Mouse (Mus musculus) retina, adult 2 months (tissue): Measurements from ENCODE around the gene Acot1.
"Not testable (repeated sequence)": the region's sequence is repeated elsewhere in the genome, so short reads cannot be mapped to it uniquely, and the experiment has no call there.

Source experiments
- DNase-seq: peaks from one replicate; pipeline ENCODE4 v3.0.0-alpha.2; 2012; ENCODE audit warnings: low read depth, low spot score

Acot1 gene

DNA sequence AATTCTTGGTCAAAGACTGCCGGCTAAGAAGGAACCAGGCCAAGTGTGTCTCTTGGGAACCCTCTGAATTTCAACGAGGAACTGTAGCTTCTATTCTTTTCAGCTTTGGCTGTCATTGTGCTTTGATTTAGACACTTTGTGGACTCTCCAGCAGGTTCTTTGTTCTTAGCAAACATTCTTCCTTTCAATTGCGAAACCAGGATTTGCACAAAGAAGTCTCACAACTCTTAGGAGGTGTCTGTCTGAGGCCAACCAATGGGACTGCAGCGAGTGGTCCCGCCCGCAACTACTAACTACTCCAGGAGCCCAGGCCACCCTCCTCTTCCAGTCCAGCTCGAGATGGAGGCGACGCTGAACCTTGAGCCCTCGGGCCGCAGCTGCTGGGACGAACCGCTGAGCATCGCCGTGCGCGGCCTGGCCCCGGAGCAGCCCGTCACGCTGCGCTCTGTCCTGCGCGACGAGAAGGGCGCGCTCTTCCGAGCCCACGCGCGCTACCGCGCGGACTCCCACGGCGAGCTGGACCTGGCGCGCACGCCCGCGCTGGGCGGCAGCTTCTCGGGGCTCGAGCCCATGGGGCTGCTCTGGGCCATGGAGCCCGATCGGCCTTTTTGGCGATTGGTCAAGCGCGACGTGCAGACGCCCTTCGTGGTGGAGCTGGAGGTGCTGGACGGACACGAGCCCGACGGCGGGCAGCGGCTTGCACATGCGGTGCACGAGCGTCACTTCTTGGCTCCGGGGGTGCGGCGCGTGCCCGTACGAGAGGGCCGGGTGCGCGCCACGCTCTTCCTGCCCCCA lies at the start of gene Acot1:
Gene Acot1 (plus strand): TSS at position 320 of the 795 bp plus-strand sequence.
- DNase-seq, result not testable (repeated sequence)

DNA sequence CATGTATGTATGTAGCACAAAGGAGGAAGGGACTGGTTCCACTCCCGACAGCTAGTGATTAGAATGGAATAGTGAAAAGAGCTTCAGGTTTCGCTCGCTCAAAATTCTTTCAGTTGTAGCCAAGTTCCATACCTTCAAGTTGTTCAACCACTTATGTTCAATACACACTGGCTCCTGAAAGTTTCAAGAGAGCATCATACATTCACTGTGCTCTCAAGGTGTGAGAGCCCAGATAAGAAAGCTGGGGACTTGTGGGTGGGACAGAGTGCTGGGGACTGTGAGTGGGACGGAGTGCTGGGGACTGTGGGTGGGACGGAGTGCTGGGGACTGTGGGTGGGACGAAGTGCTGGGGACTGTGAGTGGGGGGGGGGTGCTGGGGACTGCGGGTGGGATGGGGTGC lies 44.1 kb upstream of the Acot1 start:
- DNase-seq, result no peak

DNA sequence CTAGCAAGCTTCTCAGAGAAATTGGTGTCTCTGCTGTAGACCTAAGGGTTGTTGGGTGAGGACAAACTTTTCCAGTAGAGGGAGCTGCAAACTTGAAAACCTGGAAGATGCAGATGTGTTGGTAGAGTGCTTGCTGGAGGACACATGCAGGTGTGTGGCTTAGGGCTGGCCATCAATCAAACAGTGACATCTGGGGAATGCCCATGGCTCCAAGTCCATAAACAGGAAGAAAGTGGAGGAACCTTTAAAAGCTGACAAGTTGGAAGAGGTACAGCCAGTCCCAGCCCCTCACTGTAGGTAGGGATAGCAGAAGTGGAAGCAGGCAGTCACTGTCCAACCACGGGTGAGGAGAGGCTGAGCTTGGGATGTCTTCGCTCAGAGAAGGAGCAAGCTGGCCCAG lies 37.2 kb upstream of the Acot1 start:
- DNase-seq, result no peak

DNA sequence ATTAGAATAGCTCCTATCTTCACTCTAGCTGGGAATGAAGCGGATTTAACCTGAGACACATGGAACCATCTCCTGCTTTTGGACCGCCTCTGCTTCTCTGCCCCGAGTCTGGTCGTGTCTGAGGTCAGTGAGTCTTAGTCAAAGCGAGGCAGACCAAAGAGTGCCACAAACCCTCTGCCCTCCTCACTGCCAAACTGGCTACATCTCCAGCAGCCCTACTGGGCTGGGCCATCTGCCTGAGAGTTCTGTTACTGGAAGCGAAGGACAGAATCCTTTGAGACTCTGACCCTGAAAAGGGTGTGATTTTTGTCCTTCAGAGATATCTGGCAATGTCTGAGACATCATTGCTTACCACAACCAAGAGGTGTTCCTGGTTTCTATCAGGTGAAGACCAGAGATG lies 30.4 kb upstream of the Acot1 start:
- no peak for DNase-seq

DNA sequence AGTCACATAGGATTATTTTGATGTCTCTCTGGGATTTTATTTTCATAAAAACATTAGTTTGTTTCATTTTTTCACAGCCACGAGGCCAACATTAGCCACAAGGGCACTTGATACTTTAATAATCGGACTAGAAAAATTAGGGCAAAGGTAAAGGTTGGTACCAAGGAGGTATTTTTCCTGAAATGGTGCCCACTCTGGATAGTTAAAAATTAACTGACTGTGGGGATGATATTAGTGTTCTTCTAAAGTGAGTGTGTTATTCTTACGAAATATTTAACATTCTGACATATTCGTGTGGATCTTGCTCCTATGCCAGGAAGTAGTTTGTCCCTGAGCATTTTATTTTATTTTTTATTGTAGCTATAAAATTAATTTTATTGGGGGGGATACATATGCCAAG lies 27.7 kb upstream of the Acot1 start:
- DNase-seq, result no peak

DNA sequence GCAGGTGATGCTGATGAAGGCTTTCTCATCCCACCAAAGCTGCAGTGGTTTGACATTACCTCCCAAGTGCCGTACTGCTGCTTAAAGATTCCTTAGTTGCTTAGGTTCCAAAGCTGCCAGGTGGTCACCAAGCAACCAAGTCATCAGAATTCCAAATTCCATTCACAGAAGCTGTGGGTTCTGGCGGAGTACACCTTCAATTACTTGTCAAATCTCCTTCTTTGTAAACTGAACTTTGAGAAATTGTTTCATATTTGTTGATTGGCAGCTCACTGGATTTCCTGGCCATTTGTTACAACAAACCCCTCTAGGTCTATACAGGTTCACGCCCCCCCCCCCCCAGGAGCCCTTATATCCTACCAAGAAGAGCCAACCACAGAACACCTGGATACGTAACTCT lies 24.5 kb upstream of the Acot1 start, which contains the start of gene Heatr4:
Gene Heatr4 (minus strand): TSS at position 101 of the 400 bp plus-strand sequence.
- DNase-seq, result no peak

DNA sequence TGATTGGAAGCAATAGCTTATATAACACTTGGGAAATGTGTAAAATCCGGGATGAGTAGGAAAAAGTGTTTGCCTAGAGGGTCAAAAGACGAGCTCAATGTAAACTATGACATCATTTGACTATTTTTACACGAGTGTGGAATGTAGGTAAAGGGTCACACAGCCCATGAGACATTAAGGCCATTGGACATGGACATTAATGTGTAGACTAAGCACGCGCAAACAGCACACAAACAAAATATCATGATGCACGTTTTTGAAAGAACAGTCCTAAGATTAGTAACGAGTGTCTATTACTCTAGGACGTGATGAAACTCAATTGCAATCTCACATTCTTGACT lies 22.1 kb upstream of the Acot1 start:
- DNase-seq, result no peak

DNA sequence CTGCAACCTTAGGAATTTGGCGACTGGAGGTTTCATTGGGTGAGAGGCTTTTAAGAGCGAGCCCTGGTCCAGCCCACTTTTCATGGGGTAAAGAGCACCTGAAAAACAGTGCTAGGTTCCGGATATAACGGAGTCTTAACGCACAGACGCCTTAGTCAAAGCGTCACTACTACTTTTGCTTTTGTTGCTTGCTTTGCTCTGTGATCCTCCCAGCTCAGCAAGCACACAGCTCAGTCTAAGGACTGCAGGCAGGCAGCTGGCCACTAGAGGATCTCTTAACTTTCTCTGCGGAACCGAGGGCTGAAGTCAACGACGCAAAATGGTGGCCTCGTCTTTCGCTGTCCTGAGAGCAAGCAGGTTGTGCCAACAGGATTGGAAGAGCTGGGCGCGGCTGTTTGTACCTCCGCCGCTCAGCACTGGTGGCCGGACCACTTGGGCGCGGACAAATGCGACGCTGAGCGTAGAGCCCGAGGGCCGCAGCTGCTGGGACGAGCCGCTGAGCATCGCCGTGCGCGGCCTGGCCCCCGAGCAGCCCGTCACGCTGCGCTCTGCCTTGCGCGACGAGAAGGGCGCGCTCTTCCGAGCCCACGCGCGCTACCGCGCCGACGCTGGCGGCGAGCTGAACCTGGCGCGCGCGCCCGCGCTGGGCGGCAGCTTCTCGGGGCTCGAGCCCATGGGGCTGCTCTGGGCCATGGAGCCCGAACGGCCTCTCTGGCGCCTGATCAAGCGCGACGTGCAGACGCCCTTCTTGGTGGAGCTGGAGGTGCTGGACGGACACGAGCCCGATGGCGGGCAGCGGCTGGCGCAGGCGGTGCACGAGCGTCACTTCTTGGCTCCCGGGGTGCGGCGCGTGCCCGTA lies 21.5 kb upstream of the Acot1 start, which contains the start of gene Acot2:
Gene Acot2 (plus strand): TSS at position 279 of the 859 bp plus-strand sequence.
- DNase-seq, result peak; percentile 59

DNA sequence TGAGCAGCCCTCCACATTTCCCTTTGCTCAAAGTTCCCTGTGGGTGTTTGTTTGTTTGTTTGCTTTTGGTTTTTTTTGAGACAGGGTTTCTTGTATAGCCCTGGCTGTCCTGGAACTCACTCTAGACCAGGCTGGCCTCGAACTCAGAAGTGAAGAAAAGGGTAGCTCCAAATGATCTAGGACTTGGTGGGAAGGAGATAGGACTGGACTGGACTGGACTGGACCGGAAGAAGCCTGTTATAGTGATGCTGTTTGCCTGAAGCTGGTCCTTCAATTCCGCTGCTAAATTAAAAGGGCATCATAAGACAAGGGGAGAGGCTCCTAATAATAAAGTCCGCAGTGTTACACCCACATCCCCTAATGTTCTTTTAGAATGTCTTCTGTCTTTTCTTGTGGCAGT lies 20.8 kb upstream of the Acot1 start:
- DNase-seq, result no peak

DNA sequence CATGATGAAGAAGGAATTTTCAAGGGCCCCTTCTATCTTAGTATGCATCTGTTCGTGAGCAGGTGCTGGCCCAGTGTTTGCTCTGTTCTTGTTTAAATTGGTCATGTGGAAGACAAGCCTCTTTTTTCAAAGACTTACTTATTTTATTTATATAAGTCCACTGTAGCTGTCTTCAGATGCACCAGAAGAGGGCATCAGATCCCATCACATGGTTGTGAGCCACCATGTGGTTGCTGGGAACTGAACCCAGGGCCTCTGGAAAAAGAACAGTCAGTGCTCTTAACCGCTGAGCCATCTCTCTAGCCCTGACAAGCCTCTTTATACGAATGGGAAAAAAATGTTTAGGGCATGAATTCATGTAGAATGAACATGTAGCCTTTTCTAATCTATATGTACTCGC lies 19.9 kb upstream of the Acot1 start:
- no peak for DNase-seq

DNA sequence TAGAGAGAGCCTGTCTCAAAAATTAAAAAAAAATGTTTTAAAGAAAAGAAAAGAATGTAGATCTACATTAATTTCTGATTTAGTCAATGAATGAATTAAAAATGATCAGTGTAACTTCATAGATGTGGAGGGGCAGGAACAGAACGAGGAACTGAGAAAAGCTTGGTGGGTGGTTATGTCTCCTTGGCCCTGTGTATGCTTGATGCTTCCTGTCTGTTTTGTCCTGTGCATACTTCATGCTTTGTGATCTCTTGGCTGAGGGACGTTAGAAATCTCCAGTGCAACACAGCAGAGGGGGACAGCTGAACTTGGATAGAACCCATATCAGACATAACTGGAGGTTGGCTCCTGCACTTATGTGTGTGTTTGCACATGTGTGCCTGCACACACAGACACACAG lies 12.1 kb upstream of the Acot1 start:
- DNase-seq, result no peak

DNA sequence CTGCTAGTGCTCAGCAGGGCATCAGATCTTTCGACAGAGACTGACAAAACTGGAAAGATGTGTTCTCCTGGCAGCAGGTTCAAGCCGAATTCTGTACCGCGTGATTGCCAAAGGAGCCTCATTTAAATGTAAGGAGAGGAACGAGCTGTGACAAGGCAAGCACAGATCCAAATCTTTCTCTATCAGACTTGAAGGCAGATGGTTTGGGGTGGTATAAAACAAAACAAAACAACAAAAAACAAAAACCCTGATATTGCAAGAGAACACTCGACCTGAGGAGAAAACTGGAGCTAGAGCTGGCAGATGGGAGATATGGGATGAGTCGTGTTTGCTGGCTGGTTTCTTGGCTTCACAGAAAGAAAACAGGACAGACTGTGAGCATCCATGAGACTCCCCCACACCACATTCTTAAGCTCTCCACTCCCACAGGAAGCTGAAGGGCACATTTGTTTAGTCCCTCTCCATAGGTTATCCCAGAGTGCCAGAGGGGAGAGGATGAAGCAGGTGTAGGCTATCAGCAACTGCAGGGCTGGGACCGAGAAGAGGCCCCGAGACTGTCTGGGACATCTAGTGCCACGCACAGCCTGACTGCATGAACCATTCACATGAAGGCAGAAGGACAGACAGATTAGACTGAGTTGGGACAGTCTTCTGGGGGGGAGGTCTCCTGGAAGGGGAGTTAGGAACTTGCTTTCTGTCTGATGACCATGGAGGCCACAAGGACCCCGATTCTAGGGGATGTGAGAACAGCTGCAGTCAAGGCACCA lies 10.8 kb upstream of the Acot1 start:
- no peak for DNase-seq

DNA sequence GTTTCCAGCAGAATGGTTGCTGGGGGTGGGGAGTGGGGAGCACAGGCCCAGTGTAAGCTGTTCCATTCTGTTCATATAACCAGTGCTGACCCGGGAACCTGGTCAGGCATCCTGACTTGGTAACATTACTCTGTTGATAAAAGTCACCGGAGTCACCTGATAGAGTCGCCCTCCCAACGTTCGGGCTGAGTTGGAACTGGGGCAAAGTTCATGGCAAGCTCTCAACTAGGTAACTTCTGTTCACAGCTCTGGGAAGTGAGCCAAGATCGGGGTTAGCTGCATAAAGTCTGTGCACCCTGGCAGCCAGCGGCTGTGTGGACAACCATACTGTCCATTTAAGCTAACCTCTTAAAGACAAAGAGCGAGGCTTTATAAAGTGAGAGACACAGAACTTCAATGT lies 10.1 kb upstream of the Acot1 start:
- not testable (repeated sequence) for DNase-seq

DNA sequence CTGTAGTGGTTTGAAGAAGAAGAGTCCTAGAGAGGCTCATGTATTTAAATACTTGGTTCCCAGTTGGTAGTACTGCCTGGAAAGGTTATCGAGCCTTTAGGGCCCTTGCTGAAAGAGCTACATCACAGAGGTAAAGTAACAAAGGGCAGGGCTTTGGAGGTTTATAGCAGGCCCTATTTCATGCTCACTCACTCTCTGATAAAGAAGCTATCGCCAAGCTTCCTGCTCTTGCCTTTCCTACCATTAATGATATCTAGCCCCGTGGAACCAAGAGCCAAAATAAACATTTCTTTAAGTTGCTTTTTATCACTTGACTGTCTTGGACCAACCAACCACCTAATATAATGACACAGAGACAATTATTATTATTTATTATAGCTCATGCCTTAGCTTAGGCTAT lies 8.9 kb upstream of the Acot1 start:
- DNase-seq, result no peak

DNA sequence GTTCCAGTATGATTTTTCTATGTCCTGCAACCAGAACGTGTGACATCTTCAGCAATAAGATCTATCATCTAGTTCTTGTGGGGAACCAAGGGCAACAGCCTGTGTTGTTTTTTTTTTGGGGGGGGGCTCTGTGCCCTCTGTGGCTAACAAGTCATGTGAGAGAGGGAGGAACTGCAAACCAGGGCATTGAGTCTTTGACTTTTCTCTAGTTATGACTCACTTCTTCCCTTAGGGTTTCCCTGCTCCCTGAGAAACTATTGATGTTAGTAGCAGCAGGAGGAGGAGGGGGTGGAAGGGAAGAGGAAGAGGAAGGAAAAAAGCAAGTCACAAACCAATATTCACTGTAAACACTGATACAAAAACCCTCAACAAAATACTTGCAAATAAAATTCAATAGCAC lies 5.4 kb upstream of the Acot1 start:
- DNase-seq, result no peak

DNA sequence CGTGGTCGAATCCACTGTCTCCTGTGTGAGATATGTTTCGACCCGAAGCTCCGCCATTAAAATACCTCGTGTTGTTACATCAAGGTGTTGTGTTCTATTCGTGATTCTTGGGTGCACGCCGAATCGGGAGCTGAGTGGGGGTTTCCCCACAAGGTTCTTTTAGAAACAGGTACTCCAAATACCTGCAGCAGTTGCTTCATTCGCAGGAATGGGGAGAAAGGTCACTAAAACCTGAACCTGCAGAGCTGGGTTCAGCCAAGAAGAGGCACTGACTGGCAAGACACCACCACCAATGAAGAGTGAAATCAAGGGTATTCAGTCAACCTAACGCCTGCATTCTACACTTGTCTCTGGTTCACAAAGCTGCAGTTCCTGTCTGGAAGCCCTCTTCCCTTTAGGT lies 1.0 kb upstream of the Acot1 start:
- DNase-seq, result no peak

DNA sequence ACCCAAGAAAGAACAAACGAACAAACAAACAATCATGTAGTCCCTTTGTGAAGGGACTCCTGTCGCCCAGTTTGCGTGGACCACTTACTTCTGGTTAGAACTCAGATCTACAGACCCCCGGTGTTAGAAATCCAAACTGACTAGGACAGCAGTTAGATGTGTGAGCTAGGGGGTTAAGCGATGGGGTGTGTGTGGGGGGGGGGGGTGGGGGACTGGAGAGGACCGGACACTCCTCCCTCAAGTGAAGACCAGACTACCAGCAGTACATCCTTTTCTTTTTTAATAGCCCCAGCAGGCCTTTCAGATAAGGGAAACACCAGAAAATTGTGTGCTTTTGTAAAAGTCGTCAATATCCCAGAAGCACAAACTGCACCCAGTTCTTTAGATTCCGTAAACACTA lies 561 bp upstream of the Acot1 start:
- no peak for DNase-seq

DNA sequence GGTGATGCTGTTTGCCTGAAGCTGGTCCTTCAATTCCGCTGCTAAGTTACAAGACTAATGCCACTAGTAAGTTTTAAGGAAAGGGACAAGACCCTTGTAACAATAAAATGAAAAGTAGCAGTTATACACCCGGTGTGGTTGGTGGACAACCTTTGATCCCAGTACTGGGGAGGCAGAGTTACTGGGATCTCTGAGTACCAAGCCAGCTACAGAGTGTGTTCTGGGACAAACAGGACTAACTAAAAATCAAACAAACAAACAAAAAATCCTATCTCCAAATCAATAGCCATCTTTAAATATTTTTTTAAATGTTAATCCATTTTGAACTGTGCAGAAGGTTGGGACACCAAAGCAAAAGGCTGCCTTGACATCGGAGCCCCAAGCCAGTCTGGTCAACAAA lies 911 bp downstream of the Acot1 start:
- no peak for DNase-seq

DNA sequence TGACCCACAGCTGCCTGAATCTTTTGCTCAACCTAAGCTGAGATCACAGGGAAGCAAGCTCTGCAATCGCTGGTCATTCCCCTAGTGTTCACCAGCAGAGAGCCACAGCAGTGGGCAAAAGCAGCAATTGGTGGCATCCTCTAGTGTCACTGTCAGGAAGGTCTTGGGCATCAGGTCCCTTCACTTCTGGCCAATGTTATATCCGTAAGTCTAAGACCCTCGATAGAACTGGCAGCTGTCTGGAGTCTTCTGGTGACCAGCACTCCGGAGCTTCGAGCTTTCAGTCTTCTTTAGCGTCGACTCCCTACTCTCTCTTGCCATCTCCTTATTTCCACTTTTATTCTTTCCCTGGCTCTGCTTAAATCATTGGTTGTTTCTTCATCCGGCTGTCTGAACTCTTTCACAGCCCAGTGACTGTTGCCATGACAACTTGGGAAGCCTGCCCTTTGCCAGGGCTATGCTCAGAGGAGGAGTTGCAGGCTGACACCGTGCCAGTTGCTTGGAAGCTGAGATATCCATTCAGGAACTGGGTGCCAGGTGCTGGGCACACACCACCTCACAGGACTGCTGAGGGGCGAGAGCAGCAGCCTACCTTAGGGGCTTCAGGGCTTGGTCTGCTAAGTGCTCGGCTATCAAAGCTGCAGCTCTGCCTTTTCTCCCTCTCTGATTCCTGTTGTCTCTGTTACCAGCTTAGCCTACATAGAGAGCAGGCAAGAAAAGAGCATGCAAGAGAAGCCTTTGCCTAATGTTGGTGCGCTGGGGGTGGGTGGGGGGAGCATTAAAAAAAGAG lies 2.2 kb downstream of the Acot1 start:
- no peak for DNase-seq

DNA sequence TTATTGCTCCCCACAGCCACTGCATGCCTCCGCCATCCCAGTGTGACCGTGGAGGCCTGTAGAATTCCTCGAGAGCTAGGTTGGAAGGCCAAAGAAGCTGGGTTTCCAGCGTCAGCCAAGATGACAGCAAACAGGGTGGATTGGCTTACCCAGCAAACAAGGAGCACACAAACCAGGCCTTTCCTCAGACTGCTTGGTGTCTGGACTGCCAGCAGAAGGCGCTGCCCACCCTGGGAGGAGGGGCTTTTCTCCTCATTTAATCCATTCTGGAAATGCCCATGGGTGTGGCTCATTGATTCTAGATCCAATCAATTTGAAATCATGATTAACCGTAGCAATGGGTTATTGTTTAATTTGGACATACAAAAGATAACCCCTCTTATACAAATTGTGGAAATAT lies 3.8 kb downstream of the Acot1 start:
- DNase-seq, result no peak

DNA sequence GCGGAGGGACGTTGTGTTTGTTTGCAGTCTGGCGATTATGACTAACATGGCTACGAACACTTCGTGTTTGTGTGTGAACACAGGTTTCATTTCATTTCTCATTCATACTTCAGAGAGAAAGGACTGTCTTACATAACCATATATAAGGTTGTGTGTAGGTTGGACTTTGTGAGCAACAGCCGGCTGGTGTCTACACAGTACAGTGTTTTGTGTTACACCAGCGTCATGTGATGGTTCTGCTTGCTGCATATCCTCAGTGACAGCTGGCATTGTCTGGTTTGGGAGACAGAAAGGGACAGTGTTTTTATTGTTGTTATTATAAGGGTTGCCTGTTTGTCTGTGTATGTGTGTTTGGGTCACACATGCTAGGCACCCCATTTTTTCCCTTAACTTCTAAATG lies 4.4 kb downstream of the Acot1 start:
- no peak for DNase-seq
